Mouse (Mus musculus) lung, postnatal 0 days (tissue): ENCODE results near the gene Strip1. TPM values are rescaled to one million over a fixed set of nuclear protein-coding genes. Genes with fewer than 3 reads are reported as not detected.

Experiments used
- ATAC-seq: fragments of 200-750 bp; cut with Nextera tagmentation; 2 replicates; pipeline ENCODE4 v1.8.0; 2017; ENCODE audit warnings: moderate library complexity
- DNase-seq: peaks from one replicate; pipeline ENCODE4 v3.0.0-alpha.2; 2016; ENCODE audit warnings: low spot score
- H3K27ac ChIP-seq: fragments of 300-500 bp; sonication (generic); 2 replicates; pipeline ENCODE4 v1.5.1; 2014; ENCODE audit warnings: antibody characterized with exemption, mild to moderate bottlenecking, low read length, mixed read lengths
- H3K27me3 ChIP-seq: fragments of 300-500 bp; sonication (generic); replicated peaks from 2 replicates; pipeline ENCODE4 v1.6.1; 2014; ENCODE audit warnings: low read length, mixed read lengths; ENCODE audit not compliant: insufficient read depth
- H3K36me3 ChIP-seq: fragments of 300-500 bp; sonication (generic); 2 replicates; pipeline ENCODE4 v1.6.1; 2014; ENCODE audit warnings: low read length, mixed read lengths; ENCODE audit not compliant: insufficient read depth
- H3K4me1 ChIP-seq: fragments of 300-500 bp; sonication (generic); 2 replicates; pipeline ENCODE4 v1.6.1; 2014; ENCODE audit warnings: antibody characterized with exemption, low read depth, low read length, mixed read lengths; ENCODE audit not compliant: insufficient read depth
- H3K4me2 ChIP-seq: fragments of 300-500 bp; sonication (generic); replicated peaks from 2 replicates; pipeline ENCODE4 v1.6.1; 2014; ENCODE audit warnings: low read depth, mild to moderate bottlenecking, low read length, moderate library complexity, mixed read lengths
- H3K4me3 ChIP-seq: fragments of 300-500 bp; sonication (generic); 2 replicates; pipeline ENCODE4 v1.5.1; 2014; ENCODE audit warnings: low read depth, low read length
- H3K9ac ChIP-seq: fragments of 300-500 bp; sonication (generic); replicated peaks from 2 replicates; pipeline ENCODE4 v1.6.1; 2014; ENCODE audit warnings: low read depth, mild to moderate bottlenecking
- H3K9me3 ChIP-seq: fragments of 300-500 bp; sonication (generic); 2 replicates; pipeline ENCODE4 v1.6.1; 2016; ENCODE audit warnings: low read length, mixed read lengths
- CTCF ChIP-seq: IDR thresholded peaks from 2 replicates; pipeline ENCODE4 v1.5.1; 2016; ENCODE audit warnings: antibody characterized with exemption, mild to moderate bottlenecking
- EP300 ChIP-seq: IDR thresholded peaks from 2 replicates; pipeline ENCODE4 v1.6.1; 2016; ENCODE audit warnings: antibody characterized with exemption, mild to moderate bottlenecking, control low read depth
- WGBS: fragments of 180-500 bp; shearing (Covaris S2); extraction: QIAGEN DNeasy Blood & Tissue Kit; methylation state at CpG from one replicate; pipeline ENCODE4 v1.1.7; 2014; 5-methylcytosine and 5-hydroxymethylcytosine counted together
- polyA plus RNA-seq: library from polyadenylated mRNA; unstranded; fragments of >200 nt; fragmentation: Nextera tagmentation; extraction: Ambion mirVana; gene quantifications from 2 replicates; pipeline ENCODE4 v1.2.1, GENCODE M21; 2015

The Strip1 gene
- polyA plus RNA-seq, 1 experiment from 2014 or later: 24.9 TPM

GRCm38 (mm10) chr3:107593632-107594031, 37.9 kb downstream of the Strip1 start:
- Histone ChIP-seq H3K4me2 (no peak overlapping the region), H3K4me3 (no peak overlapping the region), H3K4me1 (peaks cover 3% of the 10 kb centered on the region; the same call in 1 of the 2 replicates), H3K36me3 (no peaks in the 10 kb centered on the region), H3K27ac (no peak overlapping the region), H3K27me3 (peaks cover 62% of the 10 kb centered on the region), H3K9me3 (no peaks in the 10 kb centered on the region), H3K9ac (no peak overlapping the region)
- TF ChIP-seq CTCF: no peak
- no peak for TF ChIP-seq EP300
- ATAC-seq (no peak), DNase-seq (no peak)
- WGBS: 50% methylated on average over 2 of the region's 2 CpGs

GRCm38 (mm10) chr3:107591612-107592011, 39.9 kb downstream of the Strip1 start:
- H3K4me1 ChIP-seq: peaks cover 3% of the 10 kb centered on the region; the same call in 1 of the 2 replicates
- no peak overlapping the region for H3K4me2 ChIP-seq
- ATAC-seq (no peak), DNase-seq (no peak)
- no peaks in the 10 kb centered on the region for H3K36me3 ChIP-seq
- WGBS: 31% methylated on average over 1 of the region's 1 CpGs
- H3K27me3 ChIP-seq: peaks cover 51% of the 10 kb centered on the region
- H3K9ac ChIP-seq: no peak overlapping the region
- TF ChIP-seq EP300: no peak
- no peak for TF ChIP-seq CTCF
- H3K27ac ChIP-seq: no peak overlapping the region
- H3K9me3 ChIP-seq: no peaks in the 10 kb centered on the region
- H3K4me3 ChIP-seq: no peak overlapping the region

GRCm38 (mm10) chr3:107586504-107586903, 45.0 kb downstream of the Strip1 start:
- Histone ChIP-seq H3K9me3 (no peaks in the 10 kb centered on the region), H3K27me3 (peaks cover 44% of the 10 kb centered on the region), H3K4me3 (no peak overlapping the region), H3K36me3 (no peaks in the 10 kb centered on the region), H3K4me2 (no peak overlapping the region), H3K4me1 (no peaks in the 10 kb centered on the region; the same call in 1 of the 2 replicates), H3K27ac (no peak overlapping the region), H3K9ac (no peak overlapping the region)
- DNase-seq: no peak
- WGBS: 53% methylated on average over 6 of the region's 6 CpGs
- no peak for ATAC-seq
- TF ChIP-seq EP300 (no peak), CTCF (no peak)

GRCm38 (mm10) chr3:107583893-107584292, 47.6 kb downstream of the Strip1 start:
- no peak overlapping the region for H3K4me3 ChIP-seq
- no peak for TF ChIP-seq EP300
- no peak for TF ChIP-seq CTCF
- H3K36me3 ChIP-seq: no peaks in the 10 kb centered on the region
- ATAC-seq (no peak), DNase-seq (no peak)
- H3K9ac ChIP-seq: no peak overlapping the region
- H3K27me3 ChIP-seq: peaks cover 61% of the 10 kb centered on the region
- H3K9me3 ChIP-seq: no peaks in the 10 kb centered on the region
- no peaks in the 10 kb centered on the region; the same call in 1 of the 2 replicates for H3K4me1 ChIP-seq
- 19% methylated on average over 1 of the region's 1 CpGs for WGBS
- H3K4me2 ChIP-seq: no peak overlapping the region
- H3K27ac ChIP-seq: no peak overlapping the region

DNA sequence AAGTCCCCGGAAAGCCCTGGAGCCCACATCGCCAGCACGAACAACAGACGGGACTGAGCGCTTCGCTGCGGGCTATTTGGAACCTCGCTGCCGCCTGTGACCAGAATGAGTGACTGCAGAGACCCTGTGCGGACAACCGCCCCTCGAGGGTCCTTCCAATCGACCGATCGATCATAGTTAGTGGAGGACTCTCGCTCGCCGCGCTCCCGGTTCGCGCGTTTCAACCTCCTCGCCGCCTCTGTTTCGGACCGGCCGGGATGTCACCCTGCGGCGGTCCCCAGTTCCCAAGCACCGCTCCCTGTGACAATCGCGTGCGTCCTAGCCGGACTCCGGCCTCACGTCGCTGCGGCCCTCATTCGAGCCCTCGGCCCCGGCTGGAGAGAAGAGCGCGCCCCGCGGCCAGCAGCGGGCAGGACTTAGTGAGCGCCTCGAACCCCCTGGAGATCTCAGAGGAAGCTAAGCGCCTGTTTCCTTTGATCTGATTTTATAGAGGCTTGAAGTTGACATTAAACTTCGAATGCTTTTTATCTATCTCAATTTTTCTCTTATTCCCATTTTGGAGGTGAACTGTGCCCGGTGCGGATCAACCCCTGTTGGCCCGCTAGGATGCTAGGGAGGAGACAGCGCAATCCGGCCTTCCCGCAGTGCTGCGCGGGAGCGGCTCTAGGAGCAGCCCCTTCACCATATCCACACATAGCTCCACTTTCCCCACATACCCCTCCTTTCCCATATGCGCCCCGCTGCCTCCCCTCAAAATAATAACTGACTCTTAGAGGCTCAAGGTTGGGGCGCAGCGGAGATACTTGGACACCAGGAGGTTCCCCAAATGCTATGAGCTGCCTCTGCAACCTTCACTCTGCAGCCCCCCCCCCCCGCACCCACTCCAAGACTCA, 48.4 kb downstream of the Strip1 start:
- H3K4me1 ChIP-seq: no peaks in the 10 kb centered on the region; the same call in 1 of the 2 replicates
- ATAC-seq: no peak
- no peaks in the 10 kb centered on the region for H3K9me3 ChIP-seq
- WGBS: 2% methylated on average over 65 of the region's 65 CpGs
- no peak overlapping the region for H3K27ac ChIP-seq
- no peaks in the 10 kb centered on the region for H3K36me3 ChIP-seq
- H3K27me3 ChIP-seq: peaks cover 61% of the 10 kb centered on the region
- DNase-seq: no peak
- H3K9ac ChIP-seq: no peak overlapping the region
- H3K4me2 ChIP-seq: peak overlapping the region; percentile 54
- H3K4me3 ChIP-seq: peak overlapping the region; percentile 27
- no peak for TF ChIP-seq EP300
- no peak for TF ChIP-seq CTCF

GRCm38 (mm10) chr3:107582130-107582874, 49.2 kb downstream of the Strip1 start:
- Histone ChIP-seq H3K9me3 (no peaks in the 10 kb centered on the region), H3K36me3 (no peaks in the 10 kb centered on the region), H3K27me3 (peaks cover 61% of the 10 kb centered on the region), H3K4me1 (no peaks in the 10 kb centered on the region; the same call in 1 of the 2 replicates), H3K4me3 (peak overlapping the region; percentile 27), H3K4me2 (peak overlapping the region; percentile 54), H3K27ac (no peak overlapping the region), H3K9ac (no peak overlapping the region)
- ATAC-seq (no peak), DNase-seq (no peak)
- TF ChIP-seq EP300: no peak
- TF ChIP-seq CTCF: no peak
- 4% methylated on average over 18 of the region's 18 CpGs for WGBS
